Mouse (Mus musculus) intestine, postnatal 0 days (tissue): Measurements from ENCODE around the gene Stk32b. TPM values are rescaled to one million over a fixed set of nuclear protein-coding genes. Genes with fewer than 3 reads are reported as not detected.

ENCODE experiments used
- ATAC-seq: fragments of 200-750 bp; cut with Nextera tagmentation; 2 replicates; pipeline ENCODE4 v1.8.0; 2017; ENCODE audit warnings: mild to moderate bottlenecking, moderate TSS enrichment, moderate library complexity
- H3K27ac ChIP-seq: fragments of 300-500 bp; sonication (generic); 2 replicates; pipeline ENCODE4 v1.5.1; 2014; ENCODE audit warnings: mild to moderate bottlenecking, low read depth, low read length, moderate library complexity
- H3K27me3 ChIP-seq: fragments of 300-500 bp; sonication (generic); replicated peaks from 2 replicates; pipeline ENCODE4 v1.6.1; 2014; ENCODE audit warnings: low read length, mixed read lengths; ENCODE audit not compliant: control insufficient read depth, insufficient read depth
- H3K36me3 ChIP-seq: fragments of 300-500 bp; sonication (generic); 2 replicates; pipeline ENCODE4 v1.6.1; 2014; ENCODE audit warnings: mild to moderate bottlenecking, moderate library complexity; ENCODE audit not compliant: control insufficient read depth, insufficient read depth
- H3K4me1 ChIP-seq: fragments of 300-500 bp; sonication (generic); replicated peaks from 2 replicates; pipeline ENCODE4 v1.6.1; 2014; ENCODE audit warnings: antibody characterized with exemption, low read length, mixed read lengths; ENCODE audit not compliant: control insufficient read depth, insufficient read depth
- H3K4me2 ChIP-seq: fragments of 300-500 bp; sonication (generic); replicated peaks from 2 replicates; pipeline ENCODE4 v1.6.1; 2014; ENCODE audit warnings: low read depth, mild to moderate bottlenecking, moderate library complexity
- H3K4me3 ChIP-seq: fragments of 300-500 bp; sonication (generic); 2 replicates; pipeline ENCODE4 v1.5.1; 2014; ENCODE audit warnings: low read depth, low read length
- H3K9ac ChIP-seq: fragments of 300-500 bp; sonication (generic); 2 replicates; pipeline ENCODE4 v1.6.1; 2014; ENCODE audit warnings: mild to moderate bottlenecking, low read depth, low read length
- H3K9me3 ChIP-seq: fragments of 300-500 bp; sonication (generic); 2 replicates; pipeline ENCODE4 v1.6.1; 2016; ENCODE audit warnings: mixed run types; ENCODE audit not compliant: control insufficient read depth
- CTCF ChIP-seq: sonication (generic); IDR thresholded peaks from 2 replicates; pipeline ENCODE4 v1.5.1; 2016; ENCODE audit warnings: low read depth, mild to moderate bottlenecking, control low read depth, antibody characterized with exemption, moderate library complexity
- WGBS: fragments of 180-500 bp; shearing (Covaris S2); extraction: QIAGEN DNeasy Blood & Tissue Kit; methylation state at CpG from one replicate; pipeline ENCODE4 v1.1.7; 2014; 5-methylcytosine and 5-hydroxymethylcytosine counted together
- polyA plus RNA-seq: library from polyadenylated mRNA; unstranded; fragments of >200 nt; fragmentation: Nextera tagmentation; extraction: Ambion mirVana; gene quantifications from 2 replicates; pipeline ENCODE4 v1.2.1, GENCODE M21; 2015

The Stk32b gene
- polyA plus RNA-seq, 1 experiment from 2014 or later = 0.50 TPM

DNA sequence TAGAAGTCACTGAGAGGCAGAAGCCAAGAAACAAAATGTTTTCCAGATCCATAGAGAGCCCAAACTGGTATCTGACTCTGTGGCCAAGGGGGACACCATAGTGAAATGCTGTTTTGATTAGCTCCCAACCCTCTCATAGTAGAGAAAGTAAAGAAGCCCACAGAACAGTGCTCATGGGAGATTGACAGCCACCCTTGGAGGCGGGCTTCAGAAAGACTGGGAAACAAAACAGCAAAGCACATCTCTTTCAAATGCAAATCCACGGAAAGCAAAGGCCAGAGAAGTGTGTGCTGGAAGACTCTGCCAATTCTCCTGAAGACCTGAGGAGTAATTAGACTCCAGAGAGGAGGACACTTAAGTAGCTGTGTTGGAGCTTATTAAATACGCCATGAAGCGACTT, 21.2 kb downstream of the Stk32b start:
- Histone ChIP-seq H3K36me3 (no peaks in the 10 kb centered on the region), H3K4me2 (no peak overlapping the region), H3K4me1 (no peaks in the 10 kb centered on the region), H3K9ac (no peak overlapping the region), H3K27me3 (no peaks in the 10 kb centered on the region), H3K4me3 (no peak overlapping the region), H3K9me3 (no peaks in the 10 kb centered on the region), H3K27ac (no peak overlapping the region)
- WGBS = 64% methylated on average over 4 of the region's 4 CpGs
- ATAC-seq = no peak
- TF ChIP-seq CTCF = no peak

DNA sequence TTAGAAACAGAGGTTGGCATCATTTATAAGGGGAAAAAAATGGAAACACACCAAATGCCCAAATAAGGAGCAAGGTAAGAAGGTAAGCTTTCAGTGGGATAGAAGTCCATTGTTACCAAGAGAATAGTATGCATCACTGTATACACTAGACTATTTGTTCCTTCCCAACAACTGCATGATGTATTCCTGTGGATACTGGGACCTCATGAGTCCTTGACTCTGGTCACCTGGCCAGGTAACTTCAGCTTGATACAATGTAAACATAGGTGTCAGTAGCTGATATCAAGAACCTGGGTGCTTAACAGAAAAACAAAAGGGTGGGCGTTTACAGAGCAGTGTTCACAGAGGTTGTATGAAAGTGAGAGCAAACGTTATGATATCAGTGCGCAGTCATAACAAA, 24.2 kb downstream of the Stk32b start:
- Histone ChIP-seq H3K27ac (no peak overlapping the region), H3K9ac (no peak overlapping the region), H3K27me3 (no peaks in the 10 kb centered on the region), H3K4me2 (no peak overlapping the region), H3K36me3 (no peaks in the 10 kb centered on the region), H3K9me3 (no peaks in the 10 kb centered on the region), H3K4me3 (no peak overlapping the region), H3K4me1 (no peaks in the 10 kb centered on the region)
- 60% methylated on average over 3 of the region's 3 CpGs for WGBS
- no peak for ATAC-seq
- TF ChIP-seq CTCF = no peak

- no peak overlapping the region for H3K4me2 ChIP-seq
- H3K27me3 ChIP-seq = no peaks in the 10 kb centered on the region
- ATAC-seq = no peak
- H3K9me3 ChIP-seq = no peaks in the 10 kb centered on the region
- H3K4me3 ChIP-seq = no peak overlapping the region
- 84% methylated on average over 7 of the region's 7 CpGs for WGBS
- no peaks in the 10 kb centered on the region for H3K4me1 ChIP-seq
- no peak overlapping the region for H3K9ac ChIP-seq
- TF ChIP-seq CTCF = no peak
- no peaks in the 10 kb centered on the region for H3K36me3 ChIP-seq
- no peak overlapping the region for H3K27ac ChIP-seq
Measured at GRCm38 (mm10) chr5:37670781-37671180, 46.2 kb downstream of the Stk32b start.

GRCm38 (mm10) chr5:37664962-37665361, 52.0 kb downstream of the Stk32b start:
- 75% methylated on average over 3 of the region's 3 CpGs for WGBS

DNA sequence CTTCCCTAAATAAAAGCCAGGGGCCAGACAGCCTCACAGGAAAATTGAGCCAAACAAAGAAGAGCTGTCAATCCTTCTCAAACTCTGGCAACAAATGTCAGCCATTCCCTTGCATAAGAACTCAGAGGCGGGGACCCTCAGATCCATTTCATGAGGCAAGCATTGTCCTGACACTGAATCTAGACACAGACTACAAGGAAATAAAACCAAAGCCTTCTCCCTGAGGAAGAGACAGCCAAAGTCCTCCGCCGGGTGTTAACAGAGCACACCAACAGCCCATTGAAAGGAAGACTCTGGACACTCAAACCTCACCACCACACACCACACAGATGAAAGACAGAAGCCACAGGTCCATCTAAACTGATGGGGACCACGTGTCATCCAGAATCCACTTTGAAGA, 57.8 kb downstream of the Stk32b start:
- Histone ChIP-seq H3K4me1 (no peaks in the 10 kb centered on the region), H3K4me3 (no peak overlapping the region), H3K36me3 (no peaks in the 10 kb centered on the region), H3K9ac (no peak overlapping the region), H3K27ac (no peak overlapping the region), H3K9me3 (no peaks in the 10 kb centered on the region), H3K4me2 (no peak overlapping the region), H3K27me3 (no peaks in the 10 kb centered on the region)
- no peak for TF ChIP-seq CTCF
- 77% methylated on average over 4 of the region's 4 CpGs for WGBS
- no peak for ATAC-seq

More at GRCm38 (mm10) chr5:37664962-37665361, 52.0 kb downstream of the Stk32b start:
- no peaks in the 10 kb centered on the region for H3K27me3 ChIP-seq
- no peaks in the 10 kb centered on the region for H3K4me1 ChIP-seq
- H3K27ac ChIP-seq = no peak overlapping the region
- H3K4me3 ChIP-seq = no peak overlapping the region
- no peaks in the 10 kb centered on the region for H3K36me3 ChIP-seq
- no peak overlapping the region for H3K4me2 ChIP-seq
- no peak for TF ChIP-seq CTCF
- no peaks in the 10 kb centered on the region for H3K9me3 ChIP-seq
- H3K9ac ChIP-seq = no peak overlapping the region
- no peak for ATAC-seq

DNA sequence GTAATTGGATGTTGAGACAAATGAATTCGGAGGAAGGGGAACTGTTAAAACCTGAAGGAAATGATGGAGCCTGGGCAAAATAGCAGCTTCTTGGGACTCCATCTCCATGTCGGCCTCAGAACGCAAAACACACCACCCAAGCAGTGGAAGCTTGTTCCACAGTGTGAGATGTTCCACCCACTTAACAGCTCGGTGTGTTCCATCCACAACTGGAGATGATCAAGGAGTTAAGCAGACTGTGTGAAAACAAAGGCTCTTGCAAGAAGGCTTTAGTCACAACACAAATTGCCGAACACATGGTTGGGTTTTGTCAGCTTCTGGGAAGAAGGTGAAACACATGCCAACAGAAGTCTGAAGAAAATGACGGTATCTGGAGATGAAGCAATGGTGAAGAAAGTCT, 59.2 kb downstream of the Stk32b start:
- no peak for TF ChIP-seq CTCF
- no peak overlapping the region for H3K9ac ChIP-seq
- no peaks in the 10 kb centered on the region for H3K27me3 ChIP-seq
- 85% methylated on average over 6 of the region's 6 CpGs for WGBS
- no peak overlapping the region for H3K4me2 ChIP-seq
- H3K36me3 ChIP-seq = no peaks in the 10 kb centered on the region
- no peaks in the 10 kb centered on the region for H3K4me1 ChIP-seq
- H3K4me3 ChIP-seq = no peak overlapping the region
- no peak overlapping the region for H3K27ac ChIP-seq
- no peak for ATAC-seq
- no peaks in the 10 kb centered on the region for H3K9me3 ChIP-seq

- H3K27ac ChIP-seq = no peak overlapping the region
- no peaks in the 10 kb centered on the region for H3K9me3 ChIP-seq
- no peak overlapping the region for H3K9ac ChIP-seq
- WGBS = 75% methylated on average over 5 of the region's 5 CpGs
- no peak overlapping the region for H3K4me2 ChIP-seq
- ATAC-seq = no peak
- no peaks in the 10 kb centered on the region for H3K4me1 ChIP-seq
- H3K36me3 ChIP-seq = no peaks in the 10 kb centered on the region
- TF ChIP-seq CTCF = no peak
- H3K4me3 ChIP-seq = no peak overlapping the region
- no peaks in the 10 kb centered on the region for H3K27me3 ChIP-seq
Measured at GRCm38 (mm10) chr5:37655208-37655607, 61.8 kb downstream of the Stk32b start.
